Mouse (Mus musculus): ENCODE measurements around the gene Efcab14.

DNA sequence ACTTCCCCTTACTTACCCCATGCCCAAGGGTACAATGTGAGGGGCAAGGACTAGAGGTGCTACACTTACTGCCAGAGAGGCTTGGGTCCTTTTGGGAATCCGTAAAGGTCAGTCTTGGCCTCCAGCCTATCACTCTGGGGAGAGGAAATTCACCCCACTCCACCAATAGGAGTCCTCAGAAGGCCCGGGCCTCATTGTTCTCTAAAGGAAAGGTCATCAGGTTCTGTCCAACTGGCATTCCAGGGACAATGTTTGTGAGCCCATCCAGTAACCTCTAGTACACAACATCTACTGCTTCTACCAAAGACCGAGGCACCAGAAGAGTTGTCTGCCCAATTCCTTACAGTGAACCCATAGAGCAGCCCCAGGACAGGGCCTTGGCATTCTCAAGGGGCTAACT is 43.4 kb downstream of the Efcab14 start, which contains the start of gene Tex38:
- no peak for TF ChIP-seq CTCF (conservative IDR thresholded peaks at IDR 0.05; ENCODE audit: low read length)
- no peak for TF ChIP-seq NANOG (IDR thresholded peaks at IDR 0.05; ENCODE audit: borderline replicate concordance, low read length)
- TF ChIP-seq POU5F1 (IDR thresholded peaks at IDR 0.05; ENCODE audit: borderline replicate concordance, low read length), result no peak
